Mouse (Mus musculus) monocyte, adult 5-6 weeks (primary cell): ENCODE measurements around the gene Wdr73. TPM values are rescaled to one million over a fixed set of nuclear protein-coding genes. Genes with fewer than 3 reads are reported as not detected.
"Not testable (repeated sequence)": the region's sequence is repeated elsewhere in the genome, so short reads cannot be mapped to it uniquely, and the experiment has no call there.

ENCODE experiments used
- ATAC-seq: fragments of 153-309, 156-312 bp; replicated peaks from 2 replicates; pipeline ENCODE4 v1.8.0; 2017; ENCODE audit warnings: mild to moderate bottlenecking; ENCODE audit not compliant: low TSS enrichment, insufficient number of reproducible peaks, severe bottlenecking, poor library complexity, low FRiP score
- total RNA-seq: library from RNA; stranded (forward); fragments of 200-1000, 200-491, 200-594 nt; gene quantifications from 3 replicates; pipeline ENCODE4 v1.2.3, GENCODE M21; 2017

The Wdr73 gene
- 6.9 to 25.2 TPM (median 10.8 TPM) in 3 replicates for total RNA-seq

- peak; percentile 94 for ATAC-seq
Observed at GRCm38 (mm10) chr7:80900944-80901501, at the start of gene Wdr73. TSS of gene Wdr73 (minus strand) at chr7:80901269.

GRCm38 (mm10) chr7:80947445-80948350 lies 46.6 kb upstream of the Wdr73 start, which contains the start of gene Sec11a:
TSS of gene Sec11a (minus strand) at chr7:80947780.
- ATAC-seq, result peak; percentile 98

GRCm38 (mm10) chr7:80939808-80940207 lies 38.7 kb upstream of the Wdr73 start:
- ATAC-seq, result no peak

GRCm38 (mm10) chr7:80937304-80937666 lies 36.2 kb upstream of the Wdr73 start:
- not testable (repeated sequence) for ATAC-seq

- ATAC-seq, result not testable (repeated sequence)
Observed at GRCm38 (mm10) chr7:80936617-80937303, 35.7 kb upstream of the Wdr73 start.

GRCm38 (mm10) chr7:80935834-80936233 lies 34.8 kb upstream of the Wdr73 start:
- ATAC-seq, result no peak

GRCm38 (mm10) chr7:80932777-80933176 lies 31.7 kb upstream of the Wdr73 start:
- ATAC-seq, result no peak

GRCm38 (mm10) chr7:80931618-80932207 lies 30.6 kb upstream of the Wdr73 start:
- ATAC-seq, result no peak

GRCm38 (mm10) chr7:80923165-80923564 lies 22.1 kb upstream of the Wdr73 start:
- ATAC-seq, result no peak

GRCm38 (mm10) chr7:80919647-80920008 lies 18.6 kb upstream of the Wdr73 start:
- no peak for ATAC-seq

GRCm38 (mm10) chr7:80918982-80919646 lies 18.0 kb upstream of the Wdr73 start:
- ATAC-seq, result peak; percentile 90

GRCm38 (mm10) chr7:80917916-80918465 lies 16.9 kb upstream of the Wdr73 start:
- no peak for ATAC-seq

- no peak for ATAC-seq
Observed at GRCm38 (mm10) chr7:80912496-80912895, 11.4 kb upstream of the Wdr73 start.

GRCm38 (mm10) chr7:80911053-80911452 lies 10.0 kb upstream of the Wdr73 start:
- peak; percentile 31; the same call in 1 of the 2 replicates for ATAC-seq

- no peak for ATAC-seq
Observed at GRCm38 (mm10) chr7:80904921-80905515, 3.9 kb upstream of the Wdr73 start, which contains the start of gene Nmb. TSS of gene Nmb (minus strand) at chr7:80905076.

GRCm38 (mm10) chr7:80903625-80904422 lies 2.8 kb upstream of the Wdr73 start:
- no peak for ATAC-seq

- ATAC-seq, result no peak
Observed at GRCm38 (mm10) chr7:80901541-80902274, 639 bp upstream of the Wdr73 start.
